Mouse (Mus musculus) spleen, adult 2 months (tissue): Measurements from ENCODE around the gene Sema4c. TPM values are rescaled to one million over a fixed set of nuclear protein-coding genes. Genes with fewer than 3 reads are reported as not detected.
A peak's percentile ranks its signal among the peaks of the same experiment; 100 is the strongest.

Experiments
- DNase-seq, 2 experiments: peaks; one replicate each; pipeline versions ENCODE4 v3.0.0 to v3.0.0-alpha.2; 2012 to 2021; ENCODE audit warnings: low spot score in 2 of 2, low read depth in 1 of 2
- H3K27ac ChIP-seq: fragments of 200-500 bp; 2 replicates; pipeline ENCODE4 v1.5.1; 2012; ENCODE audit warnings: low read length, inconsistent platforms; ENCODE audit not compliant: insufficient read depth
- H3K27me3 ChIP-seq: fragments of 200-500 bp; 2 replicates; pipeline ENCODE4 v1.6.1; 2012; ENCODE audit warnings: mild to moderate bottlenecking, moderate library complexity, low read length, inconsistent platforms; ENCODE audit not compliant: control insufficient read depth, insufficient read depth
- H3K36me3 ChIP-seq: fragments of 200-500 bp; 2 replicates; pipeline ENCODE4 v1.6.1; 2012; ENCODE audit warnings: mild to moderate bottlenecking, low read length, inconsistent platforms; ENCODE audit not compliant: control insufficient read depth, insufficient read depth
- H3K4me1 ChIP-seq: fragments of 200-500 bp; 2 replicates; pipeline ENCODE4 v1.6.1; 2011; ENCODE audit warnings: inconsistent platforms; ENCODE audit not compliant: control insufficient read depth, insufficient read depth, insufficient read length
- H3K4me3 ChIP-seq: fragments of 200-500 bp; 2 replicates; pipeline ENCODE4 v1.5.1; 2011; ENCODE audit warnings: mild to moderate bottlenecking, inconsistent platforms; ENCODE audit not compliant: insufficient read depth, insufficient read length; ENCODE audit errors: extremely low read depth
- CTCF ChIP-seq: fragments of 200-500 bp; IDR thresholded peaks from 2 replicates; pipeline ENCODE4 v1.5.1; 2011; ENCODE audit warnings: mild to moderate bottlenecking, inconsistent platforms; ENCODE audit not compliant: insufficient read depth, insufficient read length, insufficient replicate concordance; ENCODE audit errors: extremely low read depth
- POLR2A ChIP-seq: fragments of 200-500 bp; IDR thresholded peaks from 2 replicates; pipeline ENCODE4 v1.6.1; 2011; ENCODE audit warnings: low read depth, low read length, inconsistent platforms
- WGBS: fragments of 180-500 bp; shearing (Covaris S2); methylation state at CpG from one replicate; pipeline ENCODE4 v1.1.7; 2018; 5-methylcytosine and 5-hydroxymethylcytosine counted together
- polyA plus RNA-seq: library from polyadenylated mRNA; depleted of rRNA; stranded (reverse); fragments of >200 nt; gene quantifications from 2 replicates; pipeline ENCODE4 v1.2.3, GENCODE M21; 2012

Sema4c gene
- polyA plus RNA-seq, 1 experiment = 9.5 TPM

DNA sequence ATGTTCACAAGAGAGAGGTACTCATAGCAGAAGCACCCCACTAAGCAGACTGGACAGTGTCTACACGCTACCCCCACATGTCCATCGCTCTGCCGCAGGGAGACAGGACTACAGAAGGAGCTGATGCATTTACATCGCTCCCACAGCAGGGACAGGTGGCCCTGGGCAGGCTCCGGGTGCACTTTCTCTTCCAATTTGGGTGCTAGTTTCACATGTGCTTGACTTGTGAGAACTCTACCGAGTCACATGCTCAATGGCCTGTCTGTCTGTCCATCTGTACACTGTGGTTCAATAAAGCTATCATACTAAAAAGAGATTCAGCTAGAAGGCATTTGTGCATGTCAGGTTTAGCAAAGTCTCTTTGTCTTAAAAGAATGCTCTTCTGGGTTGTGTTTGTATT, 29.7 kb upstream of the Sema4c start:
- Histone ChIP-seq H3K36me3 (no peaks in the 10 kb centered on the region), H3K27ac (no peak overlapping the region), H3K4me1 (peaks cover 11% of the 10 kb centered on the region; the same call in 1 of the 2 replicates), H3K4me3 (no peak overlapping the region), H3K27me3 (no peaks in the 10 kb centered on the region)
- TF ChIP-seq POLR2A (no peak), CTCF (no peak)
- no peak for DNase-seq
- 78% methylated on average over 6 of the region's 6 CpGs for whole genome bisulfite sequencing

DNA sequence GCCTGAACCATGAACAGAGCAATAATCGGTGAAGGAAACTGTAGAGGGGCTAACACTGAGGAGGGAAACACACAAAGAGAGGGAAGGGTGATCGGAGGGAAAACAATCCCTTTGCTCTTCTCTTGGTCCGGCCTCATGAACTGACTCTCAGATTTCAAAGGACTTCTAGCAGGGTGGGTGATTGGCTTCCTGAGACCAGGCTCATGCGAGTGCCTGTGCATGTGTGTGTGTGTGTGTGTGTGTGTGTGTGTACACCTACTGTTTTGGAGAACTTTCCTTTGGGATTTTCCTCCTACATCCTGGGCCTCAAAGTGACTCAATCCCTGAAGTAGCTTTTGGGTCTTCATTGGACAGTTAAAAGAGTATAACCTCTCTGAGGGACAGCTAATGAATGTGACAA, 28.1 kb upstream of the Sema4c start:
- TF ChIP-seq POLR2A = no peak
- no peak for TF ChIP-seq CTCF
- H3K4me3 ChIP-seq = no peak overlapping the region
- H3K27ac ChIP-seq = no peak overlapping the region
- no peaks in the 10 kb centered on the region for H3K27me3 ChIP-seq
- peaks cover 7% of the 10 kb centered on the region; the same call in 1 of the 2 replicates for H3K4me1 ChIP-seq
- H3K36me3 ChIP-seq = no peaks in the 10 kb centered on the region
- WGBS = 86% methylated on average over 4 of the region's 4 CpGs
- DNase-seq = no peak

DNA sequence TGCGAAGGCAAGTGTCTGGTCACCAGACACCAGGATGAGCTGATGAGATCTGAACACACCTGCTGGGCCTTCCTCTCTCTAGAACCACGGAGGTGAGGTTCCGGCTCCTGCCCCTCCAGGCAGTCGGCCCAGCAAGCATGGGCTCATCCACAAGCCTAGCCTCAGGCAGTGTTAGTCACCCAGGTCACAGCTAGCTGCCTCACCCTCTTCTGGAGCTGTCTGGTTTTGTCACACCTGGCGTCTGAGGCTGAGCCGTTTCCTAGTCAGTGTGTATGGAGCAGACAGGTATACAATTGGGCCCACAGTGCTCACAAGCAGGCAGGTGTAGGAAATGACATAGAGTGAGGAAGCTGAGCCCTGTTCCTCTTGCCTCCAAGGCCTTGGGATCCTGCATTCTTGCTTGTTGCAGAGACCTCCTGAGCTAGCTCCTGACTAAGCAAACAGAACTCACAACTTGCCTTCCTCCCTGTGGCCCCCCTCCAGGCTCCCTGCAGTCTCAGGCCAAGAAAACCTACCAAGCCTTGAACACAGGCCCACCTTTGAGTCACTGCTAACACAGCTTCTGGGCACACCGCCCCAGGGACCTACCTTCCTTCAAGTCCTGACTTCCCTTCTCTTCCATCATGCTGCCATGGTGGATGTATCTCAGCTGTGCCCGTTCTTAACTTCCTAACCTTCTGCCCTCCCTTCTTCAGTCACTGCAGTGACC, 25.4 kb upstream of the Sema4c start:
- 81% methylated on average over 8 of the region's 8 CpGs for WGBS
- Histone ChIP-seq H3K4me1 (peaks cover 4% of the 10 kb centered on the region; the same call in 1 of the 2 replicates), H3K27me3 (no peaks in the 10 kb centered on the region), H3K27ac (no peak overlapping the region), H3K36me3 (no peaks in the 10 kb centered on the region), H3K4me3 (no peak overlapping the region)
- DNase-seq = no peak
- TF ChIP-seq POLR2A = no peak

DNA sequence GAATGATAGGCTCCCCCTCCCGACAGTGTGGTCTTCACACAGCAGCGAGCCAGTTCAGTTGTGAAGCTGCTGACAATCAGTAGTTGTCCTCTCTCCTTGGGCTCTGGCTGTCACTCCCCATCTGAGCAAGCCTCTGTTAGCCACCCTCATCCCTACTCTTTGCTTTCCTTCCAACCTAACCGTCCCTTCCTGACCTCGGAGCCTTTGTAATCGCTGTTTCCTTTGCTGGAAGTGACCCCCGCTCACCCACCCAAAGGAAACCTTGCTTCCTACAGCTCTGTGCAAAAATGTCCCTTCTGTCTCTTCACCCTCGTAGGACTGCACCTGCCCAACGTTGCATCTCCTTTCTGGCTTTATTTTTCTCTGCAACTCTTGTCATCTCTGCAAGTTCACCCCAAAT, 24.1 kb upstream of the Sema4c start:
- no peaks in the 10 kb centered on the region for H3K27me3 ChIP-seq
- H3K27ac ChIP-seq = no peak overlapping the region
- H3K4me1 ChIP-seq = peaks cover 4% of the 10 kb centered on the region; the same call in 1 of the 2 replicates
- WGBS = 79% methylated on average over 8 of the region's 8 CpGs
- TF ChIP-seq POLR2A = no peak
- TF ChIP-seq CTCF = no peak
- DNase-seq = no peak
- H3K36me3 ChIP-seq = no peaks in the 10 kb centered on the region
- H3K4me3 ChIP-seq = no peak overlapping the region

DNA sequence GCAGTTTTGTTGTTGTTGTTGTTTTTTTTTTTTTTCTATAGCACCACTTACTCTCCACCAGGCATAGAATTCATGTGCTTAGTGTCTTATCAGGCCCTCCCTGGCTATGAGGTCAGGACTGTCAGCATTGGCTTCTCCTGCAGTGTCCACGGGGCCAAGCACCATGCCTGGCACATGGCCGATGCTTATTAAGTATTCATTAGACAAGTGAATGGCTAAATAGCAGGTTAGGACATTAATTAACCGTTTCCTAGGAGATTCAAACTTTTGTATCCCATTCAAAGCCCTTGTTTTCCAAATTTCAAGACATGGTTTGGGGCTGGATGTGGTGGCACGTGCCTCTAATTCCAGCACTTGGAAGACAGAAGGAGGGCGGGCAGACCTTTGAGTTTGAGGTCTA, 23.1 kb upstream of the Sema4c start:
- 89% methylated on average over 5 of the region's 5 CpGs for WGBS
- Histone ChIP-seq H3K27me3 (no peaks in the 10 kb centered on the region), H3K27ac (no peak overlapping the region), H3K4me1 (peaks cover 4% of the 10 kb centered on the region; the same call in 1 of the 2 replicates), H3K36me3 (no peaks in the 10 kb centered on the region), H3K4me3 (no peak overlapping the region)
- DNase-seq = no peak
- TF ChIP-seq CTCF (no peak), POLR2A (no peak)

DNA sequence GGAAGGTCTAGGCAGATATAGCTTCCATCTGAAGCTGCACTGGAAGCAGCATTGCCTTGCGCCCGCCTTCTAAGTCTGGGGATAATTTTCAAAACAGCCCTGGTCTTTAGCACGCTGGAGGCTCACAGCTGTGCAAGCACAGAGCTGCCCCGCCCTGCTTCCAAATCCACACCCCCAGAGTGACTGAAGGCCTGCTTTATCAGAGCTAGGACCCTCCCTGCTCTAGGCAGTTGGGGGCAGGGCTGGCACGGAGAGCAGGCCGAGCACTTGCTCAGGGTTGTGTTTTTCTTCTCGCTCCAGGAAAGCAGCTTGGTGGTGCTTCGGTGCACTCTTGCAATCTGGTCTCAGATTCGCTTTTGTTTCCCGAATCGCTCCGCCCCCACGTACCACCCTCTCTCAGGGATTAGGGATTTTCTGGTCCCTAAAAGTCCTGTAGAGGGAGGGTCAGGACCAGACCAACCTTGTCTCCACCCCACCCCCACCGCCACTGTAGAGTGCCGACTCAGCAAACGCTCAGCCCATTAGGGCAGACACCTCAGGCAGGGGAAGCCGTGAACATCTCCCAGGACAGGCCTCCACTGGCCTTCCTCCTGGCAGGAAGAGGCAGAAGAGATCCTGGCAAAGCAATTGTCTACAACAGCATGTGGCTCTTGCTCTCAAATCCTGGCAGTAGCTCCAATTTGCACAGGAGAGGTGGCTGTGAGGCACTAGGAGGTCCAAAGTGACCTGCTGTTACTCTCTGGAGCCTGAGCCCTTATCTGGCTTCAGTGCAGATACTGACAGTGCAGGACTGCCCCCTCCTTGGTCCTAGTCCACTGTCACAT, 22.4 kb upstream of the Sema4c start:
- H3K4me1 ChIP-seq = peaks cover 4% of the 10 kb centered on the region; the same call in 1 of the 2 replicates
- DNase-seq = no peak
- peak overlapping the region; percentile 54; the same call in 1 of the 2 replicates for H3K27ac ChIP-seq
- no peak overlapping the region for H3K4me3 ChIP-seq
- no peaks in the 10 kb centered on the region for H3K36me3 ChIP-seq
- WGBS = 28% methylated on average over 17 of the region's 17 CpGs
- H3K27me3 ChIP-seq = no peaks in the 10 kb centered on the region
- TF ChIP-seq CTCF (no peak), POLR2A (no peak)
